Mouse (Mus musculus) neutrophil, adult 5-6 weeks (primary cell): ENCODE data around the gene Nup85. TPM values are rescaled to one million over a fixed set of nuclear protein-coding genes. Genes with fewer than 3 reads are reported as not detected.
"Not testable (repeated sequence)": the region's sequence is repeated elsewhere in the genome, so short reads cannot be mapped to it uniquely, and the experiment has no call there.

Experiments used
- ATAC-seq: fragments of 151-379, 151-347 bp; 2 replicates; pipeline ENCODE4 v1.8.0; 2017; ENCODE audit warnings: mild to moderate bottlenecking, moderate TSS enrichment; ENCODE audit not compliant: insufficient number of reproducible peaks, poor library complexity, low FRiP score, severe bottlenecking; ENCODE audit errors: extremely low read depth
- total RNA-seq: library from RNA; stranded (forward); fragments of 200-1000 nt; gene quantifications from 2 replicates; pipeline ENCODE4 v1.2.3, GENCODE M21; 2017

Gene Nup85
- 59.5 and 71.0 TPM in 2 replicates for total RNA-seq

DNA sequence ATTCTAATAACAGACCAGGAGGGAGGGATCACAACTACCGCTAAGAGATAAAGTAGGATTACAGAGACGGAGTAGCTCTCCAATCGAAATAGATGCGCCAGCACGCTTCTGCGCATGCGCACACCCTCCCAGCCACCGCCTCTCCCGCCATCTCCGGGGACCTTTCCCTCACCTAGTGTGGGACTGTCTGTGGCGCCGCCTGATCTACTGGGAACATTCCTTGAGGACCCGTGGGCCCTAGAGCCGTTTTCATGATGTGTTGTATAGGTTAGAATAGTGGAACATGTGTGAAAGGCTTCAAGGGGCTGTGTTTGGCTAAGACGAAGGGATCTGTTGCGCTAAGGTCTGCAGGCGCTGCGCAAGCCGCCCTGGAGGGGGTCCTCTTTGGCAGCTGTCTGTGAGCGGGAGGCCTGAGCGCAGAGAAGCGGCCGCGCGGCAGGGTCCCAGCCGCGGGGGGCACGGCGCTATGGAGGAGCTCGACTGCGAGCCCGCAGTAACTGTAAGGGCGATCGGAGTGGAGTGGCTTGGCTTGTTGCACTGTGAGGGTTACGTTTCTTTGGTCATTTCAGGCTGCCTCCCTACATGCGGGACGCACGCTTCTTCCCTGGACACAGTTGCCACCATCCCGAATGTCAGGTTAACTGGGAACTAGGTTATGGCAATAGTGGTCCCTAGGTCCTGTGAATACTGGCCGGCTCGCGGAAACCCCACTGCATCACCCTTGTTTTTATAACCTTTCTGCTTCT lies at the start of gene Nup85:
Gene Nup85 (plus strand): TSS at position 371 of the 746 bp plus-strand sequence.
- peak; percentile 88 for ATAC-seq

DNA sequence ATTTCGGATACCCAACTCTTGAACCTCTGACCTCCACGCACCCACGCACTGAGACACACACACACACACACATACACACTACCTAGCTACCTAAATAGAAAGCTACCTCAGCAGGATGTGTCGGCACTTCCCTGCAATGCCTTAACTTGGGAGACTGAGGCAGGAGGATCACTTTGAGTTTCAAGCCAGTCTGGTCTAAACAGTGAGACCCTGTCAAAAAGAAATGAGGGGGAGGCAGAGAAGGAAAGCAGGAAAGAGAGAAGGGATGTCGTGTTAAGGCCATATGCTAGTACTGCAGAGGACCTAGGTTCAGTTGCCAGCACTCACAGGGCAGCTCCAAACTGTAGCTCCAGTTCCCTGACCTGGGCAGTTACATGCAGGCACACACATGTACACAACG lies 49.2 kb upstream of the Nup85 start:
- no peak for ATAC-seq

DNA sequence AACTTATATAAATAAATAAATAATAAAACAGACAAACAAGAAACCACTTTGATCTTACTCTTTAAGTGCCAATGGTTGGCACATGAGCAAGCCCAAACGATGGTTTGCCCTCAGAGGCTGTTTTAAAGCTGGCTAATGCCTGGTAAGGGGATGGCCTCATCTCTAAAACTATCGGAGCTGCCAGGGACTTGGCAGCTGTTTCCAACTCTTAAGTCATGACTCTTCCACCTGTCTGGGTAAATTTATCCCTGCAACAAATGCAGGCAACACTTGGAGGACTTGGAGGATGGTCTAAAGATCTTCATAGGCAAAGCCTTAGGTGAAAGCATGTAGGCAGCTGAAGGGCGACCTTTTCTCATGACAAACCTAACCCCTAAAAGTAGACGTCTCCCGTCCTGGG lies 47.3 kb upstream of the Nup85 start:
- no peak for ATAC-seq

DNA sequence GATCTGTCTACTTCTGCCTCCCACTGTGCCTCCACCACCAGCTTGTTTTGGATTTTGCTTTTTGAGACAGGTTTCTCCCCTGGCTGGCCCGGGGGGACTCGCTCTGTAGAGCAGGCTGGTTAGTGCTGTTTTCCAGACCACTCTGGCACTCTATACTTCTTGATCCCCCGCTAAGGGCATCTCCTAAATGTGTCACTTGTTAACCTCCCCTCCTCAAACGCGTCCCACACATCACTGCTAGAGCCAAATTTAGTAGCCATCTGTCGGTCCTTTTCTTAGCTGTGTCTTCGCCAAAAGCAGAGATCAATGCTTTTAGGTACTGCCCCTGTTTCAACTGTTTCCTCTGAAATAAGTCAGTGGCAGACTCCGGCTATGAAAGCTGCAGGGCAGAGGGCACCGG lies 45.5 kb upstream of the Nup85 start:
- ATAC-seq: no peak

DNA sequence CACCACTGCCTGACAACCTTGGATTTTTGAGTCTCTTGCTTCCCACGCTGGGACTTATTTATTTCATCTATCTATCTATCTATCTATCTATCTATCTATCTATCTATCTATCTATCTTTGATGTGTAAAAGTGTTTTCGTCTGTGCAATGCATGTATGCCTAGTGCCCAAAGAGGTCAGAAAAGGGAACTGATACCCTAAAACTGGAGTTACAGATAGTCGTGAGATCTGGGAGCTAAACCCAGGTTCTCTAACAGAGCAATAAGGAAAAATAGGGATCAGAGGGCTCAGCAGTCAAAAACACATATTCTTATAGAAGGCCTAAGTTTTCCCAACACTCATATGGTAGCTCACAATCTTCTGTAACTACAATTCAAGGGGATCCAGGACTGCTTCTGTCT lies 44.7 kb upstream of the Nup85 start:
- no peak for ATAC-seq

DNA sequence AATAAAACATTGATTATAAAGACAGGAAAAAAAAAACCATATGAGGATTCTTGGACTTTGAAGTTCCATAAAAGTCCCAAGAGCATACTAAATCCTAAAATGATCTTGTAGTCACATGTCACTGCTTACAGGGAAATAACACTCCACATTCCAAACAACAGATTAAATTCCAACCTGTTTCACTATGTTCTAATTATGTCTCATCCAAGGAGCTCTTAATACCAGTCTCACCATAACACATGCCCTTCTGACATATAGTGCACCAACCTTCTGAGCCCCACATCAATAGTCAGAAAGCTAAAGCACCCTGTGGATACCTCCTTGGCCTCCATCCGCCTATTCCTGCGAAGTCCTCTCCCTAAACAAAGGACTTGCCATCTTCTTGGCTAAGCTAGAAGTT lies 44.0 kb upstream of the Nup85 start:
- no peak for ATAC-seq

DNA sequence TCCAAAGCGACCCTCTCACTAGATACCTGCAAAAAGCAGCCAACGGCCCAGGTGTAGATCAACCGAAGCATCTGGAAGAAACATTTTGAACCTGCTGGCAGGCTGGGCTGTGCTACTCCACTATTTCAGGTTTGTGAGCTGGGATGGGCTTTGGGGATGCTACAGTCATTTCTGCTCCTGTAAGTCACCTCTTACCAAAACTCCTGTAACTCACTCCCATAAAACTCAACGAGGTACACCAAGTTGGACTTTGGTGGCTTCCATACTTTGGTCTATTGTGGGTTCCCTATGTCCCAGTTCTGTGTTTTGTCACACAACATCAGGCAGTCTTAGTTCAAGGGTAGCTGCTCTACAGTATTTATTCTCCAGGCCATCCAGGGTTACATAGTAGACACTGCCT lies 43.2 kb upstream of the Nup85 start:
- no peak for ATAC-seq

DNA sequence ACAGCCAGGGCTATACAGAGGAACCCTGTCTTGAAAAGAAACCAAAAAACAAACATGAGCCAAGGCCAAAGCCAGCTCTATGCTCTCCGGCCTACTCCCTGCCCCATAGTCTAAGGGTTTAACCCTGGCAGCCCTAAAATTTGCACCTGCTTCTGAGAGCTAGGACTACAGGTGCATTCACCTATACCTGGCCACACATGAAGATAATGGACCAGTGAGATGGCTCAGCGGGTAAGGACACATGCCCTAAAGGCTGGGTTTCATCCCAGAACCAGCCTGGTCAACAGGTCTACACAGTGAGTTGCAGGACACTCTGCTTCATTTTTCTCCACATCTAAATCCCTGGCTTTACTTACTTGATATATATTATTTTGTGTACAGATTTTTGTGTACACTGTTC lies 42.0 kb upstream of the Nup85 start:
- ATAC-seq: no peak

DNA sequence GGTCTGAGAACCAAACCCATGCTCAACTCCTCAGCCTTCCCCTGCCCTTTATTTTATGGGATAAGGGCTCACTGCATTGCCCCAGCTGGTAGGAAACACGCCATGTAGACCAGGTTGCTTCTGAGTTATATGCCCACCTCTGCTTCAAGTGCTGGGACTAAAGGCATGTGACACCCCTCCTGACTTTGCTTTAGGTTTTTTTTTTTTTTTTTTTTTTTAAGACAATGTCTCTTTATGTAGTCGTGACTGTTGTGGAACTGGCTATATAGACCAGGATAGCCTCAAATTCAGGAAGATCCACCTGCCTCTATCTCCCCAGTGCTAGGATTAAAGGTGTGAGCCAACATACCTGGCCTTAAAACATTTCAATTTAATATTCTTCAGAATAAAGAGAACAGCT lies 41.5 kb upstream of the Nup85 start:
- no peak for ATAC-seq

DNA sequence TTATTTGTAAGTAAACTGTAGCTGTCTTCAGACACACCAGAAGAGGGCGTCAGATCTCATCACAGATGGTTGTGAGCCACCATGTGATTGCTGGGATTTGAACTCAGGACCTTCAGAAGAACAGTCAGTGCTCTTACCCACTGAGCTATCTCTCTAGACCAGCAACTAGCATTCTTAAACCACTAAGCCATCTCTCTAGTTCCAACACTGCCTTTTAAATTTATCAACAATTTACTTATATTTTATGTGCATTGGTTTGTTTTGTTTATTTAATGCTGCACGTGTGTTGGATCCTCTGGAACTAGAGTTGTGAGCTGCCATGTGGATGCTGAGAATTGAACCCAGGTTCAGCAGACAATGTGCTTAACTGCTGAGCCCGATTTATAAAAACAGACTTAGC lies 37.8 kb upstream of the Nup85 start:
- not testable (repeated sequence) for ATAC-seq

DNA sequence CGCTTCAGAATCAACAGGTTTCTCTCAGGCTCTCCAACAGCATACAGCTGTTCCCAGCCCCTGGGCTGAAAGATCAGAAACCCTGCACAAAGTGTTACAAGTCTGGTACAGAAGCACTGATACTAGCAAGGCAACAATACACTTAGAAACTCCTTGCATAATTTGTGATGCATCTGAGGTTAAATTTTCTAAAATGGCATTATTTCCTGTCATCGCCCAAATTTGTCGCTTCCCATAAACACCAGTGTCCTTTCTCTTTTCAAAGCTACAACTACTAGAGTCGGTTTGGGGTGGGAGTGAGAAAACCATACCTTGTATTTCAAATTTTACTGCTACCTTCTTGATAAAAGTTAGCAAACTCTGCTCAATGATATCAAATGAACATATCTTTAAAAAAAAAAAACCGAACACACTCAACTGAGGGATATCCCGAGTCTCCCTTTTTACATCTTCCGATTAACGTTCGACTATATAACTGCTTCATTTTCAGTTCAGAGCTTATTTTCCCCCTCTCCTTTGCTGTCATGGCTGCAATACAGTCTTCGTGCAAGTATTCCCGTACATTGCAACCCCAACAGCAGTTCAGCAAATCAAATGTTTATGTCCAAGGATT lies 29.4 kb upstream of the Nup85 start:
- no peak for ATAC-seq

DNA sequence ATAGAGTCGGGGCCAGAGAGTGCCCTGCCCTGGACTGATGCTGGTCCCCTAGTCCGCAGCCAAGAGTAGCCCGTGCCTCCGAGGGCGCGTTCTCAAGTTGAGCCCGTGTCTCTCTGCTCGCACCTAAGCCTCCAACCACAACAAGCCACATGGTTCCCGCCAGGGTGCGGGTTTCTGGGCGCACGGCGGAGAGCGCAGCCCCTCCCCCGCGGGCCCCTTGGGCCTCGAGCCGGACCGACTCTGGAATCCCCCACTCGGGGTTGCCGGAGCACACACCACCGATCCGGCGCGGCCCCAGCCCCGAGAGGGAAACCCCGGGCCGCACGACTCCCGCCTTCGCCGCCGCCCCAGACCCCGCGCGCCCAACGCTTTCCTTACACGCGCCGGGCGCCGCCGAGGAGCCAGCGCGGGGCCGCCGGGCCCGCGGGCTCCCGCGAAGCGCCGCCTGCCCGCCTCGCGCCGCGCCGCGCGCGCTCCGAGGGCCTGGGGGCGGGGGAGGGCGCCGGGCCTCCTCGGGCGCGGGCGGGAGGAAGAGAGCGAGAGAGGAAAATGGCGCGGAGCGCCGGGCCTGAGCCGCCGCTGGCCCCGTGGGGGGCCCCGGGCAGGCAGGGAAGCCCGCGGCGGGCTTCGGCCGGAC lies 28.7 kb upstream of the Nup85 start:
- no peak for ATAC-seq

DNA sequence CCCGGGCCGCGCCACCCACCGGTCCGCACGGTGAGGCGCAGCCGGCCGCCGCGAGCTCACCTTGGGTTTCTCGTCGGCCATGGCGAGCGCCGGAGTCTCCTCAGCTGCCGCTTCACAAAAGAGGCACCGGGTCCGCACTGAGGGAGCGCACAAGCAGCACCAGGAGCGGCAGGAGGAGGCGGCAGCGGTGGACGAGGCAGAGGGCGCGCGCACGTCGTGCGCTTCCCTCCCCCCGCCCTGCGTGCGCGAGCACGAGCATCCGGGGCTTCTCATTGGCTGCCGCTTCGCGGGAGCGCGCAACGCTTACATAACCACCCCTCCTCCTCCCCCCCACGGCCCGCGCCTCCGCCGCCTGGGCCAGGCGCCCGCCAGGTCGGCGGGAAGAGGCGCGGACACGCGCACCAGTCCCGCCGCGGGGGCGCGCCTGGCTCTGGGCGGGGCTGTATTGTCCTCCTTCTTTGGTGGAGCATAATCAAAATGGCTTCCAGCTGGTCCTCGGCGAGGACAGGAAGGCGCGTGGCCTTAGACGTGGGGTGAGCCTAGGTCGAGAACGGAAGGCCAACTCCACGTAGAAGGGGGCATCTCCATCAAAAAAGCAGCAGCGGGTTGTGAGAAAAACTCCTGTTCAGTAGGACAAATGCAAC lies 28.1 kb upstream of the Nup85 start, which contains the start of gene Sumo2:
Gene Sumo2 (minus strand): TSS at position 239 of the 644 bp plus-strand sequence.
- peak; percentile 90 for ATAC-seq

DNA sequence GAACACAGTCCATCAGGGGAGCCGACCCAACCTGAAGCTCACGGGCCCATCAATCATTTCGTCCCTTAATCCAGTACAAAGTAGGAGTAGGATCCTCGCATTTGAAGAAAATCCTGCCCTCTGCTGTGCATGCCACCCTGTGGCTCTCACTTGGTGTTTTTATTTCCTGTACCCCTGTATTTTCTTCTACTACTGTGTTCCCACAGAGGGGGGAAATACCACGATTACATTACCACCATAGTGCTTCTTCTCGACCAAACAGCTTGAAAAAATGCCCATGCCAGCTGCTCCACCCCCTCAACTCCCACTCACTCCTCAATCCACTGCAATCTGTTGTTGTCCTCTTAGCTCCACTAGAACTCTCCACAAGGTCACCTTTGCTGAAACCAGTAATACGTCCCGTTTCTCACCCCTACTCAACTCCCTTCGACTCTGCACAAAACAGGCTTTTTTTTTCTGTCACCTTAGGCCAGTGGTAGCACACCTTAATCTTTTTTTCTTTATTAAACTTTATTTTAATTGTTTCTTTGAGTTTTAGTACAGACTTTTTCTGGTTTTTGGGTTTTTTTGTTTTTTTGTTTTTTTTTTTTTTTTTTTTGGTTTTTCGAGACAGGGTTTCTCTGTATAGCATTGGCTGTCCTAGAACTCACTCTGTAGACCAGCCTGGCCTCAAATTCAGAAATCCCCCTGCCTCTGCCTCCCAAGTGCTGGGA lies 27.2 kb upstream of the Nup85 start:
- no peak for ATAC-seq

DNA sequence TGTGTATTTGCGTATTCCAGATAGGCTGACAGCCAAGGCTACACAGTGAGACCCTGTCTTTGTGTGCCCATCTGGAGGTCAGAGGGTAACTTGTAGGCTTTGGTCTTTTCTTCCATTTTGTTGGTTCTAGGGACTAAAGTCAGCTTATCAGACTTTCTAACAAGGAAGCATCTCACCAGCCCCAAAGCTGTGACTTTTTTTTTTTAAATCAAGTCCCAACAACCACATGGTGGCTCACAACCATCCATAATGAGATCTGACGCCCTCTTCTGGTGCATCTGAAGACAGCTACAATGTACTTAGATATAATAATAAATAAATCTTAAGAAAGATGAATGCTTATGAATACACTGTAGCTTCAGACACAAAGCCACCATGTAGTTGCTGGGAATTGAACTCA lies 26.2 kb upstream of the Nup85 start:
- no peak for ATAC-seq

DNA sequence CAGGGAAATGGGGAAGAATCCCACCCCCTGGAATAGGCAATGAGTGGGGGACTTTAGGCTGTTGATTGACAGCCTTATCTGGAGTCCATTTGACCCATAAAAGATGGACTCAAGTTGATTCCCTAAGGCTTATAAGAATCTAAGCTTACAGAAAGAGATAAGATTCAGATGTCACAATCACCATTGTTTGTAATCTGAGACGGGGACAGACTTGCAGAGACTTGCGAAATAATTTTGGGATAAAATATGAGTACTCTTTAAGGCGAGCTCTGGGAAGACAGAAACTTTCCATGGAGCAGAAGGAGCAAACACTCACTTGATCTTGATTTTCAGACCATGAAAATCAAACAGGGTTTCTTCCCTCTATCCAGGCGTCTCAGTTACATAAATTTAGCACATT lies 20.7 kb upstream of the Nup85 start:
- ATAC-seq: no peak

DNA sequence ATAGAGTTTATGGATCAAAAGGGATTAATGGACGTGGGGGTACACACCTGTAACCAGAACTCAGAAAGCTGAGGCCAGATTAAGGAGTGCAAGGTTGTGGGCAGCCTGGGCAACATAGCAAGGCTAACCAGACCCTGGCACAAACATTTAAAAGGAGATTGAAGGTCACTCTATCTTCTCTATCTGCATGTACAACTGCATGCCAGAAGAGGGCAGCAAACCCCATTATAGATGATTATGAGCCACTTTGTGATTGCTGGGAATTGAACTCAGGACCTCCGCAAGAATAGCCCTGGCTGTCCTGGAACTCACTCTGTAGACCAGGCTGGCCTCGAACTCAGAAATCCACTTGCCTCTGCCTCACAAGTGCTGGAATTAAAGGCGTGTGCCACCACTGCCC lies 11.5 kb upstream of the Nup85 start:
- peak; percentile 41; the same call in 1 of the 2 replicates for ATAC-seq

DNA sequence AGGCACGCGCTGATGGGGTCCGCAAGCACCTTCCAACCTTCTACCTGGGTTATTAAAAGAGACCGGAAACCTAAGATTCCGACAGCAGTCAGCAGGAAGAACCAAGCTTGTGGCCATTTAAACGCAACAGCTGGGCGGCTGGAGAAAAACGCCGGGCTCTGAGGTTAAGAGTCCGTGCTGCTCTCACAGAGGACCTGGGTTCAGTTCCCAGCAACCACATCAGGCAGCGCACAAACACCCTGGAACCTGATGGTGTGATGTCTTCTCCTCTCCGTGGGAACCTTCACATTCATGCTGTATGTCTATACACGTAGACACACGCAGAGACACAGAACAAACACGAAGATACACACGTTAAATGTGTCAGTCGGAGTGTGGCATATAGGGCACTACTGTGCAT lies 8.5 kb upstream of the Nup85 start:
- ATAC-seq: no peak

DNA sequence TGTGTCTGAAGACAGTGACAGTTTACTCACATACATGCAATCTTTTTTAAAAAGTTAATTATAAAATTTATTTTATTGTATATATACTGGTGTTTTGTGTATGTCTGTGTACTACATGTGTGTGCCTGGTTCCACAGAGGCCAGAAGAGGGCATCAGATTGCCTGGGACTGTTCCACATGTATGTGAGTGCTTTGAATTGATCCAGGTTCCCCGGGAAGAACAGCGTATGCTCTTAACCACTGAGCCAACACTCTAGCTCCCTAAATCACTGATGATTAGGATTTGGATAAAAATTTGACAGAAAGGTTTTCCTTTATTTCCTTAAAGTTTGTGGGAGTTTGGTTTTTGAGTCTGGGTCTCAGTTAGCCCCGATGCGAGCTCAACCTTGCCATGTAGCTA lies 828 bp upstream of the Nup85 start:
- no peak for ATAC-seq
